Mouse (Mus musculus): Measurements from ENCODE around the gene Ap2b1. TPM values are rescaled to one million over a fixed set of nuclear protein-coding genes. Genes with fewer than 3 reads are reported as not detected.
"Not testable (repeated sequence)": the region's sequence is repeated elsewhere in the genome, so short reads cannot be mapped to it uniquely, and the experiment has no call there.

The Ap2b1 gene
- total RNA-seq, 2 experiments from 2014 or later = 61.2 to 74.2 TPM

GRCm38 (mm10) chr11:83294133-83294532 is 4.7 kb upstream of the Ap2b1 start:
- ATAC-seq (replicated peaks; ENCODE audit: low FRiP score, low TSS enrichment, poor library complexity, severe bottlenecking) = no peak

- ATAC-seq (replicated peaks; ENCODE audit: low FRiP score, low TSS enrichment, poor library complexity, severe bottlenecking) = no peak
These were observed 1.0 kb upstream of the Ap2b1 start for GRCm38 (mm10) chr11:83297816-83298215.

- no peak for ATAC-seq (replicated peaks; ENCODE audit: low FRiP score, low TSS enrichment, poor library complexity, severe bottlenecking)
These were observed 900 bp downstream of the Ap2b1 start for GRCm38 (mm10) chr11:83299724-83300123.

GRCm38 (mm10) chr11:83301431-83301831 is 2.6 kb downstream of the Ap2b1 start:
- no peak for ATAC-seq (replicated peaks; ENCODE audit: low FRiP score, low TSS enrichment, poor library complexity, severe bottlenecking)

- 0 out of 2 replicates have a peak, but pooled peaks have one; percentile 2 for ATAC-seq (replicated peaks; ENCODE audit: low FRiP score, low TSS enrichment, poor library complexity, severe bottlenecking)
These were observed 3.3 kb downstream of the Ap2b1 start for GRCm38 (mm10) chr11:83302124-83302523.

- peak; percentile 81 for ATAC-seq (replicated peaks; ENCODE audit: low FRiP score, low TSS enrichment, poor library complexity, severe bottlenecking)
These were observed 3.9 kb downstream of the Ap2b1 start, which contains the start of gene Pex12 for GRCm38 (mm10) chr11:83302526-83303251. Gene Pex12 (minus strand): TSS chr11:83302586.

- ATAC-seq (replicated peaks; ENCODE audit: low FRiP score, low TSS enrichment, poor library complexity, severe bottlenecking) = no peak
These were observed 4.9 kb downstream of the Ap2b1 start for GRCm38 (mm10) chr11:83303751-83304150.

- no peak for ATAC-seq (replicated peaks; ENCODE audit: low FRiP score, low TSS enrichment, poor library complexity, severe bottlenecking)
These were observed 5.7 kb downstream of the Ap2b1 start for GRCm38 (mm10) chr11:83304485-83304884.

GRCm38 (mm10) chr11:83306700-83307253 is 8.0 kb downstream of the Ap2b1 start:
- ATAC-seq (replicated peaks; ENCODE audit: low FRiP score, low TSS enrichment, poor library complexity, severe bottlenecking) = no peak

- no peak for ATAC-seq (replicated peaks; ENCODE audit: low FRiP score, low TSS enrichment, poor library complexity, severe bottlenecking)
These were observed 13.6 kb downstream of the Ap2b1 start for GRCm38 (mm10) chr11:83312471-83312870.

GRCm38 (mm10) chr11:83319048-83319447 is 20.2 kb downstream of the Ap2b1 start:
- no peak for ATAC-seq (replicated peaks; ENCODE audit: low FRiP score, low TSS enrichment, poor library complexity, severe bottlenecking)

GRCm38 (mm10) chr11:83326692-83327091 is 27.9 kb downstream of the Ap2b1 start:
- ATAC-seq (replicated peaks; ENCODE audit: low FRiP score, low TSS enrichment, poor library complexity, severe bottlenecking) = not testable (repeated sequence)

- no peak for ATAC-seq (replicated peaks; ENCODE audit: low FRiP score, low TSS enrichment, poor library complexity, severe bottlenecking)
These were observed 28.6 kb downstream of the Ap2b1 start for GRCm38 (mm10) chr11:83327427-83327826.

GRCm38 (mm10) chr11:83335826-83336225 is 37.0 kb downstream of the Ap2b1 start:
- no peak for ATAC-seq (replicated peaks; ENCODE audit: low FRiP score, low TSS enrichment, poor library complexity, severe bottlenecking)

- ATAC-seq (replicated peaks; ENCODE audit: low FRiP score, low TSS enrichment, poor library complexity, severe bottlenecking) = no peak
These were observed 40.9 kb downstream of the Ap2b1 start for GRCm38 (mm10) chr11:83339705-83340104.

GRCm38 (mm10) chr11:83341716-83342245 is 43.0 kb downstream of the Ap2b1 start:
- no peak for ATAC-seq (replicated peaks; ENCODE audit: low FRiP score, low TSS enrichment, poor library complexity, severe bottlenecking)

GRCm38 (mm10) chr11:83355428-83355827 is 56.6 kb downstream of the Ap2b1 start:
- ATAC-seq (replicated peaks; ENCODE audit: low FRiP score, low TSS enrichment, poor library complexity, severe bottlenecking) = no peak

GRCm38 (mm10) chr11:83357421-83357820 is 58.6 kb downstream of the Ap2b1 start:
- ATAC-seq (replicated peaks; ENCODE audit: low FRiP score, low TSS enrichment, poor library complexity, severe bottlenecking) = 0 out of 2 replicates have a peak, but pooled peaks have one; percentile 65

GRCm38 (mm10) chr11:83364656-83365055 is 65.8 kb downstream of the Ap2b1 start:
- ATAC-seq (replicated peaks; ENCODE audit: low FRiP score, low TSS enrichment, poor library complexity, severe bottlenecking) = no peak

GRCm38 (mm10) chr11:83371267-83371666 is 72.4 kb downstream of the Ap2b1 start:
- no peak for ATAC-seq (replicated peaks; ENCODE audit: low FRiP score, low TSS enrichment, poor library complexity, severe bottlenecking)

Data from megakaryocyte-erythroid progenitor cell, adult 5-6 weeks (primary cell).